8 mouse cellular contexts compared by ENCODE assay signal in genomic region chr19:44720194-44720521, GRCm38 (mm10). TPM values are rescaled to one million over a fixed set of nuclear protein-coding genes. Genes with fewer than 3 reads are reported as not detected.
DNase-seq lines count a peak whose midpoint lies in the region; ATAC-seq and TF ChIP-seq lines count a peak whose summit lies in the region.

No protein-coding gene starts in this region.

- no peak for TF ChIP-seq CTCF in CH12.LX (conservative IDR thresholded peaks at IDR 0.05 in 1 of 2, IDR thresholded peaks at IDR 0.05 in 1 of 2; ENCODE audit: low read depth in 2 of 2, low read length in 2 of 2)

- TF ChIP-seq RAD21 in CH12.LX (IDR thresholded peaks at IDR 0.05; ENCODE audit: low read depth, low read length) = no peak

- H3K4me2 ChIP-seq in CH12.LX (ENCODE audit: insufficient read depth, low read depth, poor library complexity, severe bottlenecking) = peak overlapping the region; percentile 26; the same call in 1 of the 2 replicates
- peak overlapping the region; percentile 74 for H3K4me2 ChIP-seq in forebrain, embryonic 15.5 days (replicated peaks)
- peak overlapping the region; percentile 82 for H3K4me2 ChIP-seq in neural tube, embryonic 12.5 days (replicated peaks)

- H3K27me3 ChIP-seq in CH12.LX (replicated peaks) = peaks cover 79% of the 10 kb centered on the region
- peaks cover 62% of the 10 kb centered on the region for H3K27me3 ChIP-seq in forebrain, embryonic 15.5 days
- H3K27me3 ChIP-seq in neural tube, embryonic 12.5 days (replicated peaks) = peaks cover 66% of the 10 kb centered on the region

- DNase-seq in CH12.LX (ENCODE audit: extremely low read depth) = no peak
- DNase-seq in ES-CJ7 (ENCODE audit: low read depth, low spot score) = peak; percentile 56
- DNase-seq in kidney, postnatal 25 days = peak; percentile 49 to 82
- DNase-seq in ovary, adult 18-20 months (ENCODE audit: low spot score) = no peak
- DNase-seq in urinary bladder, postnatal 36 days (ENCODE audit: low spot score in 2 of 2) = no peak
- DNase-seq in spleen, postnatal 10 days (ENCODE audit: low spot score in 2 of 2) = no peak

- dilution Hi-C loops in CH12.LX (cut with MboI; ENCODE audit: extremely low pct_ligation_motif_present, extremely low pct_unique_long_range_greater_than_20kb, low sequenced_read_pairs) = no loop called here

- H3K4me1 ChIP-seq in CH12.LX (ENCODE audit: control insufficient read depth in 1 of 2, insufficient read depth in 2 of 2) = peaks cover 0 to 7% of the 10 kb centered on the region in 2 experiments; a peak in 1 of 4 replicates
- H3K4me1 ChIP-seq in forebrain, embryonic 15.5 days = peaks cover 25% of the 10 kb centered on the region
- peaks cover 34% of the 10 kb centered on the region for H3K4me1 ChIP-seq in neural tube, embryonic 12.5 days

- H3K36me3 ChIP-seq in CH12.LX (replicated peaks in 1 of 2; ENCODE audit: control insufficient read depth in 1 of 2, insufficient read depth in 1 of 2, low read length in 1 of 2) = no peaks in the 10 kb centered on the region
- H3K36me3 ChIP-seq in forebrain, embryonic 15.5 days = no peaks in the 10 kb centered on the region
- no peaks in the 10 kb centered on the region for H3K36me3 ChIP-seq in neural tube, embryonic 12.5 days

- WGBS in forebrain, embryonic 15.5 days = under 1% methylated on average over 29 of the region's 29 CpGs
- WGBS in neural tube, embryonic 12.5 days = under 1% methylated on average over 29 of the region's 29 CpGs

- 0 out of 2 replicates have a peak, but pooled peaks have one; percentile 53 for ATAC-seq in forebrain, embryonic 15.5 days (replicated peaks)
- ATAC-seq in neural tube, embryonic 12.5 days (ENCODE audit: low FRiP score, low read depth) = no peak

- no peak overlapping the region for H3K4me3 ChIP-seq in CH12.LX (replicated peaks in 1 of 3; ENCODE audit: low read depth in 2 of 3, low read length in 2 of 3, poor library complexity in 1 of 3)
- peak overlapping the region; percentile 42 for H3K4me3 ChIP-seq in forebrain, embryonic 15.5 days
- peak overlapping the region; percentile 29 for H3K4me3 ChIP-seq in neural tube, embryonic 12.5 days

- in situ Hi-C loops in CH12.LX (cut with MboI; ENCODE audit: low pct_ligation_motif_present, low pct_unique_long_range_greater_than_20kb, low sequenced_read_pairs) = no loop called here

- peaks cover 9% of the 10 kb centered on the region for H3K9me3 ChIP-seq in CH12.LX (replicated peaks; ENCODE audit: low read length)
- no peaks in the 10 kb centered on the region for H3K9me3 ChIP-seq in forebrain, embryonic 15.5 days
- H3K9me3 ChIP-seq in neural tube, embryonic 12.5 days = no peaks in the 10 kb centered on the region

- no peak for TF ChIP-seq POLR2A in CH12.LX (IDR thresholded peaks at IDR 0.05; ENCODE audit: low read depth, low read length)

- no peaks in the 10 kb centered on the region for H3K79me2 ChIP-seq in CH12.LX (replicated peaks; ENCODE audit: control insufficient read depth, extremely low read depth, insufficient read depth, poor library complexity, severe bottlenecking)

- H3K27ac ChIP-seq in CH12.LX (ENCODE audit: insufficient read depth, low read depth) = no peak overlapping the region
- no peak overlapping the region for H3K27ac ChIP-seq in forebrain, embryonic 15.5 days (replicated peaks)
- no peak overlapping the region for H3K27ac ChIP-seq in neural tube, embryonic 12.5 days

- TF ChIP-seq EP300 in CH12.LX (IDR thresholded peaks at IDR 0.05; ENCODE audit: low read length) = no peak

- no peak overlapping the region for H3K9ac ChIP-seq in CH12.LX (ENCODE audit: insufficient read depth, low read depth)
- peak overlapping the region; percentile 42 for H3K9ac ChIP-seq in forebrain, embryonic 15.5 days (replicated peaks)
- peak overlapping the region; percentile 51 for H3K9ac ChIP-seq in neural tube, embryonic 12.5 days

TF ChIP-seq in CH12.LX, 34 proteins besides CTCF, POLR2A, EP300 and RAD21:
- TF ChIP-seq UBTF (IDR thresholded peaks at IDR 0.05; ENCODE audit: low read depth, low read length) = no peak
- TF ChIP-seq PAX5 (IDR thresholded peaks at IDR 0.05; ENCODE audit: low read length) = no peak
- TF ChIP-seq ZC3H11A (IDR thresholded peaks at IDR 0.05; ENCODE audit: low read depth, low read length) = no peak
- no peak for TF ChIP-seq CHD1 (IDR thresholded peaks at IDR 0.05; ENCODE audit: low read depth, low read length)

RNA-seq across cellular contexts. Expression of gene Pax2, which starts 35.7 kb away (rescaled TPM):
- total RNA-seq in CH12.LX (2012; rRNA removed) = not detected in 2 replicates
- not detected in 2 replicates for total RNA-seq in CH12.LX (2014; rRNA removed)
- not detected in 2 replicates for polyA plus RNA-seq in CH12.LX (2012; ENCODE audit: insufficient read length, low read depth)
- 0.09 TPM in 1 of 2 replicates, not detected in the other for polyA plus RNA-seq in forebrain, embryonic 15.5 days (2015; fragmentation: Nextera tagmentation; extraction: Ambion mirVana)
- polyA plus RNA-seq in neural tube, embryonic 12.5 days (2016; fragmentation: Nextera tagmentation; extraction: Ambion mirVana) = 21.9 and 23.3 TPM in 2 replicates

Comparison
In these comparisons a context has a peak if more than half of its experiments do, and no peak if none do; other contexts are left out.
1. DNase-seq: peak in ES-CJ7 (single experiment) and kidney, postnatal 25 days (2 of 2); none in CH12.LX (single experiment), ovary, adult 18-20 months (single experiment), urinary bladder, postnatal 36 days (0 of 2) and spleen, postnatal 10 days (0 of 2).
2. H3K4me2 ChIP-seq: peak in every context shown above with its lines; median percentile 82 in neural tube, embryonic 12.5 days; 74 in forebrain, embryonic 15.5 days; 26 in CH12.LX.
3. H3K4me3 ChIP-seq: peak in forebrain, embryonic 15.5 days (single experiment) and neural tube, embryonic 12.5 days (single experiment); none in CH12.LX (0 of 3).
4. RNA of gene Pax2, which starts 35.7 kb away (polyA plus RNA-seq): 21.9 to 23.3 TPM in neural tube, embryonic 12.5 days; 0.09 TPM in forebrain, embryonic 15.5 days and not detected in CH12.LX; every median in the first group is over 10 times any median in the second.